Mouse (Mus musculus) forebrain, embryonic 15.5 days (tissue): ENCODE data around the gene Deaf1. TPM values are rescaled to one million over a fixed set of nuclear protein-coding genes. Genes with fewer than 3 reads are reported as not detected.

Source experiments
- ATAC-seq: fragments of 200-750 bp; cut with Nextera tagmentation; replicated peaks from 2 replicates; pipeline ENCODE4 v1.8.0; 2017; ENCODE audit warnings: mild to moderate bottlenecking, moderate TSS enrichment, moderate library complexity
- H3K27ac ChIP-seq: fragments of 300-500 bp; sonication (generic); replicated peaks from 2 replicates; pipeline ENCODE4 v1.5.1; 2015; ENCODE audit warnings: mild to moderate bottlenecking, inconsistent platforms
- H3K27me3 ChIP-seq: fragments of 300-500 bp; sonication (generic); 2 replicates; pipeline ENCODE4 v1.6.1; 2015; ENCODE audit warnings: inconsistent platforms
- H3K36me3 ChIP-seq: fragments of 300-500 bp; sonication (generic); 2 replicates; pipeline ENCODE4 v1.6.1; 2015; ENCODE audit warnings: mild to moderate bottlenecking, inconsistent platforms
- H3K4me1 ChIP-seq: fragments of 300-500 bp; sonication (generic); 2 replicates; pipeline ENCODE4 v1.6.1; 2015; ENCODE audit warnings: inconsistent platforms
- H3K4me2 ChIP-seq: fragments of 300-500 bp; sonication (generic); replicated peaks from 2 replicates; pipeline ENCODE4 v1.6.1; 2015; ENCODE audit warnings: mild to moderate bottlenecking, inconsistent platforms
- H3K4me3 ChIP-seq: fragments of 300-500 bp; sonication (generic); 2 replicates; pipeline ENCODE4 v1.5.1; 2015; ENCODE audit warnings: mild to moderate bottlenecking, inconsistent platforms
- H3K9ac ChIP-seq: fragments of 300-500 bp; sonication (generic); replicated peaks from 2 replicates; pipeline ENCODE4 v1.6.1; 2015; ENCODE audit warnings: mild to moderate bottlenecking, inconsistent platforms
- H3K9me3 ChIP-seq: fragments of 300-500 bp; sonication (generic); 2 replicates; pipeline ENCODE4 v1.6.1; 2016; ENCODE audit warnings: inconsistent platforms
- WGBS: fragments of 180-500 bp; shearing (Covaris S2); methylation state at CpG from one replicate; pipeline ENCODE4 v1.1.7; 2015; ENCODE audit warnings: mixed read lengths; 5-methylcytosine and 5-hydroxymethylcytosine counted together
- polyA plus RNA-seq: library from polyadenylated mRNA; unstranded; fragments of >200 nt; fragmentation: Nextera tagmentation; extraction: Ambion mirVana; gene quantifications from 2 replicates; pipeline ENCODE4 v1.2.1, GENCODE M21; 2015

The Deaf1 gene
- polyA plus RNA-seq, 1 experiment from 2014 or later, result 142 TPM

DNA sequence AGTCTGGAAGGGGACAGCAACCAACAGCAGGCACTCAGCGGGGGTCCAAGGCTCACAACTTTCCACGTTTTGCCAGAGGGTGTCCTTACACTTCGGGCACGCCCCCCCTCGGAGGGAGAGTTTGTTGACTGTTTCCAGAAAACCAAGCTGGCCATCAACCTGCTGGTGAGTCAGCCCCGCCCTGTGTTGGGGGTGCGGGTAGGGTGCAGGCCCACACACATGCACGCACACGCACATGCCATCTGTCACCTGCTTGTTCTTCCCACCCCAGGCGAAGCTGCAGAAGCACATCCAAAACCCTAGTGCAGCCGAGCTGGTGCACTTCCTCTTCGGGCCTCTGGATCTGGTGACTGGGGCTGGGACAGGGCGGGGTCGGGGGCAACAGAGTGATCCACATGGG, 29.5 kb upstream of the Deaf1 start:
- 73% methylated on average over 14 of the region's 14 CpGs for WGBS
- no peak overlapping the region for H3K27ac ChIP-seq
- H3K4me3 ChIP-seq, result no peak overlapping the region
- peaks cover 4% of the 10 kb centered on the region; the same call in 1 of the 2 replicates for H3K27me3 ChIP-seq
- H3K9me3 ChIP-seq, result no peaks in the 10 kb centered on the region
- H3K9ac ChIP-seq, result no peak overlapping the region
- no peaks in the 10 kb centered on the region for H3K36me3 ChIP-seq
- peaks cover 10% of the 10 kb centered on the region for H3K4me1 ChIP-seq
- no peak overlapping the region for H3K4me2 ChIP-seq
- no peak for ATAC-seq

DNA sequence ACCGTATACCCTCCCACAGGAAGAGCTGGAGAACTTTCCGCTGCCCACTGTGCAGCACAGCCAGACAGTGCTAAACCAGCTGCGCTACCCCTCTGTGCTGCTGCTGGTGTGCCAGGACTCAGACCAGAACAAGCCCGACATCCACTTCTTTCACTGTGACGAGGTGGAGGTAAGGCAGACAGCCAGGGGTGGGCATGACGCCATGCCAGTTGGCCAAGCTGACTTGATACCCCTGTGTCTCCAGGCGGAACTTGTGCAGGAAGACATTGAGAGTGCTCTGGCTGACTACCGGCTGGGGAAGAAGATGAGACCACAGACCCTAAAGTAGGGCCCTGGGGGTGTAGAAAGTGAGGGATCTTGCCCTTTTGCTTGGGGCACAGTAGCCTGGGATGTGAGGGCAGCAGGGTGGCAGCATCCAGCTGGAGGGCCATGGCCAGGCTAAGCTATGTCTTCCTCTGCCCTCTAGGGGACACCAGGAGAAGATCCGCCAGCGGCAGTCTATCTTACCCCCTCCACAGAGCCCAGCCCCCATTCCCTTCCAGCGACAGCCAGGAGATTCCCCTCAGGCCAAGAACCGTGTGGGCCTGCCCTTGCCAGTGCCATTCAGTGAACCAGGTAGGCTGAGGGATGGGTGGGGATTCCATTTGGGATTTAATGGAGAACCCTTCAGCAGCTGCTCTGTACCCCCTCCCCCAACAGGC, 28.3 kb upstream of the Deaf1 start:
- no peak for ATAC-seq
- Histone ChIP-seq H3K36me3 (no peaks in the 10 kb centered on the region), H3K4me1 (peaks cover 10% of the 10 kb centered on the region), H3K27ac (no peak overlapping the region), H3K4me2 (no peak overlapping the region), H3K9me3 (no peaks in the 10 kb centered on the region), H3K4me3 (no peak overlapping the region), H3K9ac (no peak overlapping the region), H3K27me3 (no peaks in the 10 kb centered on the region)
- 51% methylated on average over 12 of the region's 12 CpGs for WGBS

- Histone ChIP-seq H3K27me3 (no peaks in the 10 kb centered on the region), H3K9ac (no peak overlapping the region), H3K4me1 (peaks cover 10% of the 10 kb centered on the region), H3K36me3 (no peaks in the 10 kb centered on the region), H3K4me3 (no peak overlapping the region), H3K27ac (no peak overlapping the region), H3K9me3 (no peaks in the 10 kb centered on the region), H3K4me2 (no peak overlapping the region)
- ATAC-seq, result 0 out of 2 replicates have a peak, but pooled peaks have one; percentile 43
- WGBS, result 66% methylated on average over 8 of the region's 8 CpGs
Measured at GRCm38 (mm10) chr7:141355051-141355450, 27.6 kb upstream of the Deaf1 start.

DNA sequence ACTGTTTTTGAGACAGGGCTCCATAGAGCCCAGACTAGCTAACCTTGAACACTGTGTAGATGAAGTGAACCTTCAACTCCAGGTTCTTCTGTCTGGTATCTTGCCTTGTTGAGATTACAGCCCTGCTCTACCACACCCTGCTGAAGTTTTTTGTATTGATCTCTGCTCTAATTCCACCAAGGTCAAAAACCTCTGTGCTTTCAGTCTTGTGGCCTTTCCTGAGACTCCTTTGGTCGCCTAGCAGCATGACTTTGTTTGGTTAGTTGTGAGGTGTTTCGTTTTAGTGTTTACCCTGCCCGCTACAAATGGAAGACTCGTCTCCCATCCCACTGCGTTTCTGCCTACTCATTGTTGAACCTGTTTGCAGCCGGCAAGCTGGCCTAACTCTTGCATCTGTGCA, 23.6 kb upstream of the Deaf1 start:
- 85% methylated on average over 6 of the region's 6 CpGs for WGBS
- no peaks in the 10 kb centered on the region for H3K9me3 ChIP-seq

DNA sequence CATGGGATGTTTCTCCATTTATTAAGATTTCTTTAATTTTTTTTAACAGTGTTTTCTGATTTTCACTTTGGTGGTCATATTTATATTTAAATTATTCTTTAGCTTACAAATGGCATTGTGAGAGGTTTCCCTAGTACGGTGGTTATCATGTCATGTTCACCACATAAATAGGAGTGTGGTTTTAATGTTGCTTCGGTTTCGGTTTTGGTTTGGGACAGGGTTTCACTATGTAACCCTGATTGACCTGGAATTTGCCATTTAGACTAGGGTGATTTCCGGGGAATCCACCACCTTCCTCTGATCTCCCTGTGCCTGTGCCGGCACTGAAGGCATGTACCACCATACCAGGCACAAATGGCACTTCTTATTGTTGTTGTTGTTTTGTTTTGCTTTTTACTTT, 17.3 kb upstream of the Deaf1 start:
- Histone ChIP-seq H3K36me3 (no peaks in the 10 kb centered on the region), H3K4me3 (no peak overlapping the region), H3K4me1 (no peaks in the 10 kb centered on the region), H3K9me3 (no peaks in the 10 kb centered on the region), H3K4me2 (no peak overlapping the region), H3K27ac (no peak overlapping the region), H3K27me3 (no peaks in the 10 kb centered on the region), H3K9ac (no peak overlapping the region)
- WGBS, result 92% methylated on average over 5 of the region's 5 CpGs
- ATAC-seq, result no peak

More for the DNA sequence above, 23.6 kb upstream of the Deaf1 start:
- Histone ChIP-seq H3K36me3 (no peaks in the 10 kb centered on the region), H3K4me1 (peaks cover 10% of the 10 kb centered on the region), H3K27ac (no peak overlapping the region), H3K27me3 (no peaks in the 10 kb centered on the region), H3K9ac (no peak overlapping the region), H3K4me3 (no peak overlapping the region), H3K4me2 (no peak overlapping the region)
- ATAC-seq, result no peak

GRCm38 (mm10) chr7:141343696-141344095, 16.2 kb upstream of the Deaf1 start:
- no peak overlapping the region for H3K9ac ChIP-seq
- no peak overlapping the region for H3K27ac ChIP-seq
- no peaks in the 10 kb centered on the region for H3K27me3 ChIP-seq
- no peak for ATAC-seq
- no peaks in the 10 kb centered on the region for H3K36me3 ChIP-seq
- H3K4me2 ChIP-seq, result no peak overlapping the region
- no peak overlapping the region for H3K4me3 ChIP-seq
- 75% methylated on average over 7 of the region's 7 CpGs for WGBS
- no peaks in the 10 kb centered on the region for H3K9me3 ChIP-seq
- H3K4me1 ChIP-seq, result no peaks in the 10 kb centered on the region

DNA sequence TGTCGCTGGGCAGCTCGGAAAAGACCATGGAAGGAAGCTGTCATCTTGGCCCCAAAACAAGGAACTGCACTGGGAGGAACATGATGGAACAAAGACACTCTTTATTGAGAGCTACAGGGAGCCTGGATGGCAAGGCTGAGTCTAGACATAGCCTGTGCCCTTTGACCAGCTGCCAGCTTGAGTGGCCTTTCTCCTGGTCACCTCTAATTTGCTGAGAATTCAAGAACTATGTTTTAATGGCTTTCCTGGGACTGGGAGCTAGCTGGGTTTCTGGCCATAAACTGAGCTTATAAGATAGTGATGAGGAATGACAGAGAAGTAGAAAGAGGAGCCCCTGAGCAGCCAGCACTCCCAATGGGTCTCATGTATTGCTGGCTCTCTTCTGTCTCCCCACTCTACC, 15.7 kb upstream of the Deaf1 start:
- 72% methylated on average over 2 of the region's 2 CpGs for whole genome bisulfite sequencing
- Histone ChIP-seq H3K9ac (no peak overlapping the region), H3K27me3 (no peaks in the 10 kb centered on the region), H3K4me1 (no peaks in the 10 kb centered on the region), H3K27ac (no peak overlapping the region), H3K4me2 (no peak overlapping the region), H3K4me3 (no peak overlapping the region), H3K36me3 (no peaks in the 10 kb centered on the region), H3K9me3 (no peaks in the 10 kb centered on the region)
- ATAC-seq, result no peak

DNA sequence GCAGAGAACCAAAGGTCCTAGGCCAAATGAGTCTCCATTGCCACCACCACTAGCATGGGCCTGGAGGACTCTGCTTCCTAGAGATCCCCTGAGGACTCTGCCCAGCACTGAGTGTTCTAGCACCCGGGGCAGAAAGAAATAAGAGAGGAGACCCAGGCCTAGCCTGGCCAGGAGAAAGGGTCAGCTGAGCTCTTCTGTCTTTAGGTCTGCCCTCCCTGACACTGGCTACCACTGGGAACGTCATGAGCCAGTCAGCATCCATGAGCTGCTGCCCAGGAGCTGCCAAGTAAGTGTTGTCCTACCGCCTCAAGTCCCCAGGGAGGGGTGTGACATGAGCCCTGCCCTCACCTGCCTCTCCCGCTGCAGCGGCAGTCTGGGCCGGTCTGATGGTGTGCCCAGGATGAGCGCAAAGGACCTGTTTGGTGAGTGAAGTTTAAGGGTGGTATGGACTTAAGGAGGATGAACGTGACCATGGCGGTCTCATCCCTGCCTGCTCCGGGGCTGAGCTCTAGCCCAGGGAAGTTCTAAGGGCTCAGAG, 14.3 kb upstream of the Deaf1 start:
- no peak overlapping the region for H3K27ac ChIP-seq
- no peaks in the 10 kb centered on the region for H3K9me3 ChIP-seq
- H3K36me3 ChIP-seq, result peaks cover 3% of the 10 kb centered on the region; the same call in 1 of the 2 replicates
- no peaks in the 10 kb centered on the region for H3K27me3 ChIP-seq
- WGBS, result 80% methylated on average over 10 of the region's 10 CpGs
- H3K9ac ChIP-seq, result no peak overlapping the region
- no peak overlapping the region for H3K4me2 ChIP-seq
- H3K4me1 ChIP-seq, result no peaks in the 10 kb centered on the region
- no peak overlapping the region for H3K4me3 ChIP-seq
- no peak for ATAC-seq

DNA sequence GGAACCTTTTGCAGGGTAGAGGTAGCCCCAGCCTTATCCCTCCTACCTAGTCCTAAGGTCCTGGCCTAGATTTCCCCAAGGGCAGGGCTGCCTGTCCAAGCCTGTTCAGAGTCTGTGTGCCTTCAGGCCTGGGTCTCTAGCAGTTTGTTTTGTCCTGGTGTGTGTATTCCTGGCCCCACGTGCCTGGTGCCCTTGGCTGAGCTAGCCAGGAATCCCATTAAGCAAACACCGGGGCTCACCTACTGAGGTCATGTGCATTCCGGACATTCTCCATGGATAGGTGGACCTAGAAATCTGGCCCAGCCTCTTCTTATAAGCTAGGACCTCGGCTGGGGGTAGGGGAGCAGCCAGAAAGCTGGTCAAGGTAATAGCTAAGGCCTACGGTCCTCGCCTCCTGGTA, 13.0 kb upstream of the Deaf1 start:
- H3K9ac ChIP-seq, result no peak overlapping the region
- WGBS, result 80% methylated on average over 6 of the region's 6 CpGs

GRCm38 (mm10) chr7:141340023-141340422, 12.5 kb upstream of the Deaf1 start:
- Histone ChIP-seq H3K4me3 (no peak overlapping the region), H3K36me3 (peaks cover 3% of the 10 kb centered on the region; the same call in 1 of the 2 replicates), H3K27ac (no peak overlapping the region), H3K4me1 (no peaks in the 10 kb centered on the region), H3K4me2 (no peak overlapping the region), H3K27me3 (no peaks in the 10 kb centered on the region), H3K9me3 (no peaks in the 10 kb centered on the region), H3K9ac (no peak overlapping the region)
- 87% methylated on average over 7 of the region's 7 CpGs for WGBS
- ATAC-seq, result no peak

More for the DNA sequence above, 13.0 kb upstream of the Deaf1 start:
- H3K9me3 ChIP-seq, result no peaks in the 10 kb centered on the region
- no peaks in the 10 kb centered on the region for H3K4me1 ChIP-seq
- no peak overlapping the region for H3K27ac ChIP-seq
- H3K4me2 ChIP-seq, result no peak overlapping the region
- peaks cover 3% of the 10 kb centered on the region; the same call in 1 of the 2 replicates for H3K36me3 ChIP-seq
- no peak for ATAC-seq
- H3K4me3 ChIP-seq, result no peak overlapping the region
- no peaks in the 10 kb centered on the region for H3K27me3 ChIP-seq

GRCm38 (mm10) chr7:141339215-141339920, 11.9 kb upstream of the Deaf1 start:
- WGBS, result 33% methylated on average over 20 of the region's 20 CpGs
- no peaks in the 10 kb centered on the region for H3K27me3 ChIP-seq
- H3K4me2 ChIP-seq, result no peak overlapping the region
- H3K27ac ChIP-seq, result no peak overlapping the region
- no peak overlapping the region for H3K4me3 ChIP-seq
- no peaks in the 10 kb centered on the region for H3K4me1 ChIP-seq
- H3K36me3 ChIP-seq, result peaks cover 8% of the 10 kb centered on the region; the same call in 1 of the 2 replicates
- ATAC-seq, result no peak
- H3K9ac ChIP-seq, result no peak overlapping the region
- H3K9me3 ChIP-seq, result no peaks in the 10 kb centered on the region

DNA sequence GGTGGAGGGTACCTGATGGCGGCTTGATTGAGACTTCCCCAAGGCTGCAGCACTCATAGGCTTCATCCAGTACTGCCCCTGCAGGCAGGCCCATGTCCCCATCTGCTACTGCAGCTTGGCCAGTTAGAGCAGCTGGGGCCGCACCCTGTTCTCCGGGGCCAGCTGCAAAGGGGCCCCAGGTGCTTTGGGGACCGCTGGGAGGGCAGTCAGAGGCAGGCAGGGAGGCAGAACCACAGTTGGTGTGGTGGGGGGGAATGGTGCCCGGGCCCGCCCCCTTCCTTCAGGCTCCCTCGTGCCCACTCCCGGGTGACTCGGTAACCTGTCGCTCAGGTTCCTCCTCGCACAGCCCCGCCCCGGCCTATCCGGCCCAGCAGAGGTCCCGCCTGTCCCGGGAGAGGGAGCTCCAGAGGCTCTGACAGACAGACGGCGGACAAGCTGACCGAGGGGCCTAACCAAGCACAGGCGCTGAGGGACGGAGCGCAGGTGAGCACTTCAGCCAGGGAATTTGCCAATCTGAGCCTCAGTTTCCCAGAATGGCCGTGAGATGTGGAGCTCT, 11.2 kb upstream of the Deaf1 start, which contains the start of gene Eps8l2:
Eps8l2 (plus strand) TSS at position 305 of the 556 bp plus-strand sequence.
- no peak within 1 kb of the TSS for H3K27ac ChIP-seq
- no peak within 1 kb of the TSS for H3K9ac ChIP-seq
- no peak within 1 kb of the TSS for H3K4me2 ChIP-seq
- no peak within 1 kb of the TSS for H3K4me3 ChIP-seq
- no peak for ATAC-seq
- H3K9me3 ChIP-seq, result no peaks in the 10 kb centered on the region
- no peaks in the 10 kb centered on the region for H3K4me1 ChIP-seq
- H3K27me3 ChIP-seq, result no peaks in the 10 kb centered on the region
- peaks cover 13% of the 10 kb centered on the region; the same call in 1 of the 2 replicates for H3K36me3 ChIP-seq
- WGBS, result 4% methylated on average over 23 of the region's 23 CpGs
